Mouse (Mus musculus): ENCODE data around the gene Lrrk2.
"Not testable (repeated sequence)": the region's sequence is repeated elsewhere in the genome, so short reads cannot be mapped to it uniquely, and the experiment has no call there.

Gene Lrrk2

DNA sequence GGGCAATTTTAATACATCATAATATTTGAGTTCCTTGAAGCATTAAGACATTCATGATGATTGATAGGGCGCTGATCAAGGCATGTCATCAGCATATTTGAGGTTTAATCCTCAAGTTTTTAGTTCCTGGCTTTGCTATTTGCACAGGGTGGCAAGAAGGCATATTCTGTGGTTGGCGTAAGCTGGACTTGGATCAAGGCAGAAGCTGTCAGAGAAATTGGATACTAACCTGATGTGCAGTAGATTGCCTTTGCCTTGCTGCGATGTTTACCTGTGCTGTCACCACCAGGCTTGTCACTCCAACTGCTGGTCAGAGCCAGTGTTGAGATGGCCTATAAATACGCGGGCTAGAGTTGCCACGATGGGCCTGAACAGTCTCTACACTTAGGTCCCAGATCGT lies 165.0 kb downstream of the Lrrk2 start, which contains the start of gene Smgc:
Smgc (plus strand) TSS at position 301 of the 400 bp plus-strand sequence.
- no peak for DNase-seq (ENCODE audit: low spot score)

DNA sequence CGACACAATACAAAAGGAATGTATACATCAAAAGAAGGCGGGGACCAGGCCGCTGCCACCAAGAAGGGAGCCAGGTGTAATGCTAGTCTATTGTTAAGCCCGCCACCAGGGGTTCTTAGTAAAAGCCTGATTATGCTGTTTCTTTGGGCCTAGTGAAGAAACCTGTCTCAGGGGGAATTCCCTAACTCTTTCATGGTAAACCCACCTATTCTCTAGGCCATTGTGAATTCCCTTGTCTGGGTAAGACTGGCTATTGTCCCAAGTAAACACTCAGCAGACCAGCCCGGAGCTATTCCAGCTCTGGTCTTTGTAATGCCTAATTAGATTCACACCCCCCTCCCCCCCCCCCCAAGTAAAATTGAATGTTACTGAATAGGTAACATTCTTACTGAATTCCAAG lies 191.2 kb downstream of the Lrrk2 start:
- DNase-seq (ENCODE audit: low spot score) = not testable (repeated sequence)

Measured in ovary, adult 18-20 months (tissue).